Mouse (Mus musculus) megakaryocyte-erythroid progenitor cell, adult 5-6 weeks (primary cell): ENCODE measurements at regions not wholly inside any gene's neighbourhood (a gene's known extent, or its start where the extent isn't known, plus 50 kb on each side); places are given as distances from the start of the nearest gene placed in this dataset.
"Not testable (repeated sequence)": the region's sequence is repeated elsewhere in the genome, so short reads cannot be mapped to it uniquely, and the experiment has no call there.

Source experiments
- ATAC-seq: replicated peaks from 2 replicates; pipeline ENCODE4 v1.8.0; 2016; ENCODE audit warnings: mild to moderate bottlenecking, inconsistent platforms; ENCODE audit not compliant: severe bottlenecking, poor library complexity, low FRiP score, low TSS enrichment

GRCm38 (mm10) chr3:153144217-153144616 lies 162.2 kb upstream of the St6galnac5 start:
- ATAC-seq, result no peak

- ATAC-seq, result no peak
Observed at GRCm38 (mm10) chr3:153140985-153141384, 158.9 kb upstream of the St6galnac5 start.

GRCm38 (mm10) chr3:153125335-153125734 lies 143.3 kb upstream of the St6galnac5 start:
- ATAC-seq, result no peak

GRCm38 (mm10) chr3:153121934-153122333 lies 139.9 kb upstream of the St6galnac5 start:
- ATAC-seq, result no peak

GRCm38 (mm10) chr3:153119142-153119541 lies 137.1 kb upstream of the St6galnac5 start:
- ATAC-seq, result peak; percentile 69

- ATAC-seq, result no peak
Observed at GRCm38 (mm10) chr3:153118643-153119042, 136.6 kb upstream of the St6galnac5 start.

GRCm38 (mm10) chr3:153105591-153105990 lies 123.5 kb upstream of the St6galnac5 start:
- no peak for ATAC-seq

- ATAC-seq, result not testable (repeated sequence)
Observed at GRCm38 (mm10) chr3:153090572-153090971, 108.5 kb upstream of the St6galnac5 start.

- ATAC-seq, result no peak
Observed at GRCm38 (mm10) chr3:153085096-153085788, 103.2 kb upstream of the St6galnac5 start.

GRCm38 (mm10) chr3:153084226-153085095 lies 102.4 kb upstream of the St6galnac5 start:
- ATAC-seq, result no peak

- no peak for ATAC-seq
Observed at GRCm38 (mm10) chr3:153080371-153080770, 98.3 kb upstream of the St6galnac5 start.

GRCm38 (mm10) chr3:153077846-153078703 lies 96.0 kb upstream of the St6galnac5 start:
- ATAC-seq, result 0 out of 2 replicates have a peak, but pooled peaks have one; percentile 9

- no peak for ATAC-seq
Observed at GRCm38 (mm10) chr3:153072200-153072919, 90.3 kb upstream of the St6galnac5 start.

GRCm38 (mm10) chr3:153071549-153071948 lies 89.5 kb upstream of the St6galnac5 start:
- ATAC-seq, result peak; percentile 35; the same call in 1 of the 2 replicates

- peak; percentile 89 for ATAC-seq
Observed at GRCm38 (mm10) chr3:153071123-153071522, 89.1 kb upstream of the St6galnac5 start.

GRCm38 (mm10) chr3:153065890-153066289 lies 83.8 kb upstream of the St6galnac5 start:
- no peak for ATAC-seq

- no peak for ATAC-seq
Observed at GRCm38 (mm10) chr3:153053163-153053562, 71.1 kb upstream of the St6galnac5 start.

GRCm38 (mm10) chr3:153051566-153051965 lies 69.5 kb upstream of the St6galnac5 start:
- ATAC-seq, result no peak

- peak; percentile 75 for ATAC-seq
Observed at GRCm38 (mm10) chr3:153045328-153045727, 63.3 kb upstream of the St6galnac5 start.
